Mouse (Mus musculus): ENCODE results near the gene Gemin7.

GRCm38 (mm10) chr7:19593061-19593730 lies 15.8 kb upstream of the Gemin7 start:
- peak; percentile 75 for TF ChIP-seq EP300 (IDR thresholded peaks at IDR 0.05; ENCODE audit: low read depth)
- TF ChIP-seq CTCF (IDR thresholded peaks at IDR 0.05; ENCODE audit: low read depth) = no peak
